Mouse (Mus musculus): Measurements from ENCODE around the gene Gm3336.

Gene Gm3336

DNA sequence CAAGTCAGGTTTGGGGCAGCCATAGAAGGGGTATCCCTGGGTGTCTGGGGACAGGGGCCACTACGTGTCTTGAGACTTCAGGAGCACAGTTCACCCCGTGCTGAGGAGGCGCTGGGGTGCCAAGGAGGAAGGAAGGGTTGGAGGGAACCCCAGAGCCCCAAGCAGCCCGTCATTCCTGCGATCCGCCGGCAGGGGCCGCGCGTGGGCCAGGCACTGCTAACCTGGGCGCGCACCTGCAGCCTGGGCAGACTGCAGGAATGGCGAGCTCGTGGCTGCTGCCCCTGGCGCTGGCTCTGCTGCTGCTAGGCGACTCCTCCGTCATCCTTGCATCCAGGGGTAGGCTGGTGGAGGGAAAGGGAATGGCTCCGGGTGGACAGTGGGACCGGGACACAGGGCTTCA lies at the start of gene Gm3336:
Gm3336 (plus strand) TSS at position 247 of the 400 bp plus-strand sequence.
- no peak for DNase-seq (ENCODE audit: low spot score in 2 of 2)

DNA sequence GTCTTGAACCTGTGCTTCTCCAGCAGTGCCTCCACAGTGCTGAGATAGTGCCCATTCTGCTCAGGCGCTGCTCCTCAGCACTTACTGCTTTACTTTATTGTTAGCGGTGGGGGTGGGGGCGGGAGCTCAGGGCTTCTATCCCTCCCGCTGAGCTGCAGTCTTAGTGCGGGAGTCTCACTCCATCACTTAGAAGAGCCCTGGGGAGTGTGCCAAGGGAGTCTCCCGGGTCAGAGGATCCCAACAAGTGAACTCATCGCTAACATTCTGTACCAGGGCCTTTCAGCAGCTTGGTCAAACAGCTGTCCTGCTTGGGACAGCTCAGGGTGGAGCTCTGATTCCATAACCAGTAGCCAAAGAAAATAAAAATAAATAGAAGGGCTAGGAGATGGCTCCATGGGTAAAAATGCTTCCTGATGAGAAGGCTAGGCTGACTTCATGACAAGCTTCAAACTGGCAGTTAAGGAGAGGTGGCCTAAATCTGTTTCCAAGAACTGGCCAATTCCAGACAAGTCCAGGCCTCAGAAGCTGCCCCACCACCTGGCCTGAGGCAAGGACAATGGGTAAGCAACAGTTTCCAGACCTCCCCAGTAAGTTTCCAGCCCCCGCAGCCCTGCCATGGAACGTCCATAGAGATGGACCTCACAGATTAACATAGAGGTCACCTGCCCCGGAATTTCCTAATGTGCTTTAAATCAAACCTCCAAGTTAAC lies 46.6 kb upstream of the Gm3336 start:
- DNase-seq (ENCODE audit: low spot score in 2 of 2), result no peak

GRCm38 (mm10) chr8:70672325-70673078 lies 45.8 kb upstream of the Gm3336 start:
- no peak for DNase-seq (ENCODE audit: low spot score in 2 of 2)

GRCm38 (mm10) chr8:70673079-70673856 lies 45.1 kb upstream of the Gm3336 start, which contains the start of gene Lsm4:
TSS of gene Lsm4 (plus strand) at chr8:70673248.
- DNase-seq (ENCODE audit: low spot score in 2 of 2), result peak; percentile 99

DNA sequence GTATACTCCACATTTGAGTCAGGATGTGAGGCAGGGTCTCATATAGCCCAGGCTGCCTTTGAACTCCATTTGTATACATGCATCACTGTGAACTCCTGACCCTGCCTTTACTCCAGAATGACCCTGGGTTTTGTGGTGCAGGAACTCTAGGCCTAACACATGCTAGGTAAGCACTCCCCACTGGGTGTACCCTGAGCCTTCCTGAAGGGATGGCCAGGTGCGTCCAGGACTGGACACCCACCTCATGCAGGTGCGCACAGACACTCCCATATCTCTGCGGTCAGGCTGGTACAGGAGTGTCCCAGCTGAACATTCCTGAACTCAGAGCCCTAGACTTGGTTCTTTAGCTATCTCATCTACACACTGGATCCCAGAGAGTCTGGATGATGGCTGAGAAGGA lies 44.2 kb upstream of the Gm3336 start:
- DNase-seq (ENCODE audit: low spot score in 2 of 2), result no peak

DNA sequence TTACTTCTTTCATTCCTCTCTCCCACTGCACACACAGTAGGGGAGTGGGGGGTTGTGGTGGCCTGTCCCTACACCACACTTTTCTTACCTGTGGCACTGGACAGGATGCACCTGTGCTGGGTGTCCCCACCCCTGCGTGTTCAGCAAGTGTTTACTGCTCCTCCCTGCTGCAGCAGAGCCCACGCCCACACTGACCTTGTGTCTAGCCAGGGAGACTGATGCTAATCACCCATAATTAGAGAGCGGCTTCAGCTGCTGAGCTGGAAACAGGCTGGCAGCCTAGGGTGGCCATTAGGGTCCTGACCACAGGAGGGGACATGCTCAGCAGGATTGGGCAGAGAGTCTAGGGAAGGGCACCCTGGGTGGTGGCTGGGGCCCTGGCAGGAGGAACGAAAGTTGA lies 43.6 kb upstream of the Gm3336 start:
- no peak for DNase-seq (ENCODE audit: low spot score in 2 of 2)

DNA sequence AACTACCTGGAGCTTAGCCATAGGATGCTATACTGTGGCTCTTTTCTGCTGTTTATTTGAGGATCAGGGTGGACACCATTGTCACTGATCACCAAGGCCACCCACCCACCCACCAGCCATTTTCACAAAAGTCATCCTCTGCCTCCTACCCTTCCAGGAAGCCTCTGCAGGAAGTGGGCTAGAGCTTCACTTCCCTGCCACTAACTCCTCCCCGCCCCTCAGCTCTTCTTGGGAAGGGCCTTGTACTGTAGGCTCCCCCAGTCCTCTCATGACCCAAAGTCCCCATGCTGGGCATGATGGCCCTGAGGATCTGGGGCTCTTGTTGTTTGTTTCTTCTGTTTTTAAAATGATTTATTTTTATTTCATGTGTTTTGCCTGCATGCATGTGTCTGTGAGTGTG lies 43.0 kb upstream of the Gm3336 start:
- no peak for DNase-seq (ENCODE audit: low spot score in 2 of 2)

DNA sequence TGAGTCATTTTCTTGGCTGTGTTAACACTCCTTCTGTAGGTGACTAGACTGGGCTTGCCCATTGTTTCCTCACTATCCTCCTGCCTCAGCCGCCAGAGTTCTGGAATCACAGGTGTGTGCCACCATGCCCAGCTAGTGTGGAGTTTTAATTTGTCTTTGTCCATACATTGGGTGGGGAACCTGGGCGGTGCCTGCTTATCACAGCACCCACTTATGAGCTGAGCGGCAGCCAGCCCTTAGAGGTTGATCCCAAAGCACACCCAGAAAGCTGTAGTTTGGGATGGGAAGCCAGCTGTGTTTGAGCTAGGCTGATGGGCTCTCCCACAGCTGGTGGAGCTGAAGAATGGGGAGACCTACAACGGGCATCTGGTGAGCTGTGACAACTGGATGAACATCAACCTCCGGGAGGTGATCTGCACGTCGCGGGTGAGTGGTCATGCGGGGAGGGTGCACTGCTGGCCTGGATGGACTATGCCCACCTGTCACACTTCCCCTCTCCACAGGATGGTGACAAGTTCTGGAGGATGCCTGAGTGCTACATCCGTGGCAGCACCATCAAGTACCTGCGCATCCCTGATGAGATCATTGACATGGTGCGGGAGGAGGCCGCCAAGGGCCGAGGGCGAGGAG lies 40.8 kb upstream of the Gm3336 start:
- DNase-seq (ENCODE audit: low spot score in 2 of 2), result no peak

- no peak for DNase-seq (ENCODE audit: low spot score in 2 of 2)
Measured at GRCm38 (mm10) chr8:70678679-70679078, 39.7 kb upstream of the Gm3336 start.

GRCm38 (mm10) chr8:70679404-70679803 lies 38.9 kb upstream of the Gm3336 start:
- DNase-seq (ENCODE audit: low spot score in 2 of 2), result no peak

- no peak for DNase-seq (ENCODE audit: low spot score in 2 of 2)
Measured at GRCm38 (mm10) chr8:70680039-70680438, 38.3 kb upstream of the Gm3336 start.

DNA sequence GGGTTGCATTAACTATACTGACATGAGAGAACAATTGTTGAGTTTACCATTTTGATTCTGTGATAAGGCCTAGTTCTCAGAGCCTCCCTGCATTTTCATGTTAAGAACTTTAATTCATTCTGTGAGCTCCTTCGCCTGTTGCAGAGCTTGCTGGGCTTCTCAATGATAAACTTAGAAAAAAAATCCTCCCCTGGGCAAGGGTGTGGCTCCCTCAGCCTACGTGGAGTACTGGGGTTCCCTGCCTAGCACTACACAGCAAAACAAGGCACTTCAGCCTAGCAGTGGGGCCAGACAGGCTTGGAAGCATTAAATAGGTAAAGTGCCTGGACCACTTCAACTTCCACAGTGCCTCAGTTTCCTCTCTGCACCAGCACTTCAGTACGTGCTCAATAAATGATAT lies 36.9 kb upstream of the Gm3336 start:
- DNase-seq (ENCODE audit: low spot score in 2 of 2), result no peak

- DNase-seq (ENCODE audit: low spot score in 2 of 2), result no peak
Measured at GRCm38 (mm10) chr8:70682193-70682592, 36.1 kb upstream of the Gm3336 start.

- no peak for DNase-seq (ENCODE audit: low spot score in 2 of 2)
Measured at GRCm38 (mm10) chr8:70682692-70683091, 35.7 kb upstream of the Gm3336 start.

- peak in 1 of 2 experiments; percentile 69 for DNase-seq (ENCODE audit: low spot score in 2 of 2)
Measured at GRCm38 (mm10) chr8:70684291-70684690, 34.1 kb upstream of the Gm3336 start.

DNA sequence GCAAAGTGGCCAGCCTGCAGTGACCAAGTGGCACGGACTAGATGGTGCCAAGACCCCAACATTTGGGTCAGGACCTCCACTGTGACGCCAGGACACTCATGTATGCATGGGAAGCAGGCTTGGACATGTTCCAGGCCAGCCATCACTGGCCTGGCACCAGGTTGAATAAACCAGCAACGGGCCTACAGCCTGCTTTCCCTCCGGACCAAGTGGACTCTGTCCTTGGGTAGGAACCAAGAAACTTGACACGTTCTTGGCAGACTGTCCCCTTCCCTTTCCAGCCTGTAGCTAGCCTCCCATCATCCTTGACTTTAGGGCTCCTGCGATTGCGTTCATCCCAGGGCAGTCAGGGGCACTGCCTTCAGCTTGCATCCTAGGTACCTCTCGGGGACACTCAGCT lies 30.8 kb upstream of the Gm3336 start:
- no peak for DNase-seq (ENCODE audit: low spot score in 2 of 2)

GRCm38 (mm10) chr8:70688136-70688535 lies 30.2 kb upstream of the Gm3336 start:
- no peak for DNase-seq (ENCODE audit: low spot score in 2 of 2)

DNA sequence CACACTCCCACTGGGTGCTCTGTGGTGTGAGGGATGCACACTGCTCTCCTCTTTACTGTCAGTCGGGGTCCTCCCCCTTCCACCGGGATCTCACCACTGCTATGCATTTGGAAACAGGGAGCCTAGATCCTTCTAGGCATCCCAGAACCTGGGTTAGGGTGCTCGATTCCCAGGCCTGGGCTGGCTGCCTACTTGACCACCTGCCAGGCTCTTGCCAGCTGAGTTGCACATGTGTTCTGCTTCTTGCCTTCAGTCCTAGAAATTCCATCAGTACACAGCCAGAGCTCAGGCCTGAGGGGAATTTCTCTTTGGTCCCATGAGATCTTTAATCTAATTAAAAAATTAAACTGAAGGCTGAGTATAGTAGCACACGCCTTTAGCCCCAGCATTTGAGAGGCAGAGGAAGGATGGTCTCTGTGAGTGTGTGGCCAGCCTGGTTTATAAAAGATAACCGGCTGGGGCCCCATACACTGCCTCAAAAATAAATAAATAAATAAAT lies 28.4 kb upstream of the Gm3336 start:
- DNase-seq (ENCODE audit: low spot score in 2 of 2), result no peak

- DNase-seq (ENCODE audit: low spot score in 2 of 2), result no peak
Measured at GRCm38 (mm10) chr8:70691230-70691629, 27.1 kb upstream of the Gm3336 start.

DNA sequence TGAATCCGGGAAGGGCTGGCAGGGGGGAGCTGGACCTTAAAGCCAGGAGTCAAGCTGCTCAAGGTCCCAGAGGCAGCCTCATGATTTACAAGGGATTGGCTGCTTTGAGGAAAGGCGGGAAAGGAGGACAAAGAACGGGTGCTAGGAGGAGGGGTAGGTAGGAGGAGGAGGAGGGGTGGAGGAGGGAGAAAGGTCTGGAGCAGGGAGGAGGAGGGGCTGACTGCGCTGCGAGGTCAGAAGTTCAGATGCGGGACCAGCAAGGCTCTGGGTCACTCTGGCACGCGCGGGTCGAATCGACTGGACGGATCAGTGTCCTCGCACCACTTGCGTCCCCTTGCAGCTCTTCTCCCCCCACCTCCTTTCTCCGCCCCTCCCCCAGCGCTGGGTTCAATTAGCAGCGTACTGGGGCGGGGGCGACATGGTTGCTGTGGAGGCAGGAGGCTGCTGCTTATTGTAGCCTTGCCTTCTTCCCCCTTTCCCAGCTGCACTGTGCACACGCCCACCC lies 26.6 kb upstream of the Gm3336 start:
- DNase-seq (ENCODE audit: low spot score in 2 of 2), result no peak

- no peak for DNase-seq (ENCODE audit: low spot score in 2 of 2)
Measured at GRCm38 (mm10) chr8:70693636-70694035, 24.7 kb upstream of the Gm3336 start.
